Mouse (Mus musculus) skeletal muscle tissue, adult 2 months (tissue): ENCODE data around the gene Lpcat2.
A peak's percentile ranks its signal among the peaks of the same experiment; 100 is the strongest.
"Not testable (repeated sequence)": the region's sequence is repeated elsewhere in the genome, so short reads cannot be mapped to it uniquely, and the experiment has no call there.

Experiments used
- DNase-seq: peaks from one replicate; pipeline ENCODE4 v3.0.0-alpha.2; 2012; ENCODE audit warnings: low read depth, low spot score

Gene Lpcat2

GRCm38 (mm10) chr8:92853188-92853983 lies 1.8 kb upstream of the Lpcat2 start:
- no peak for DNase-seq

DNA sequence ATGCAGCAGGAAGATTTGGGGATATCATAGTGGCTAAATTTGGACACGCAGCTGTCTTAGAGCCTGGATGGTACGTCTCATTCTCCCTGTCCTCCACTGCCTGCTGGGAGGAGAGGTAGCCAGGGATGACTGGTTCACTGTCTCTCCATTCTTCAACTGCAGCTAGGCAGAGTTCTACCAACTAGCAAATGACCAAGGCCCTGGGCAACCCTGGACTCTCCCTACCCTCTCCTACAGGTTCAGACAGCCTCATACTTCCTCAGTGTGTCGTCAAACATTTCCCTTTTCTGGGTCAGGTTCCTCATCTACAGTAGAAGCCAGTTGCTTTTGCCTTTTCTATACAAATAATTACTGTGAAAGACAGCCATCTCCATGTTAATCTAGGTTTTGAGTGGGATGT lies 466 bp upstream of the Lpcat2 start:
- no peak for DNase-seq

DNA sequence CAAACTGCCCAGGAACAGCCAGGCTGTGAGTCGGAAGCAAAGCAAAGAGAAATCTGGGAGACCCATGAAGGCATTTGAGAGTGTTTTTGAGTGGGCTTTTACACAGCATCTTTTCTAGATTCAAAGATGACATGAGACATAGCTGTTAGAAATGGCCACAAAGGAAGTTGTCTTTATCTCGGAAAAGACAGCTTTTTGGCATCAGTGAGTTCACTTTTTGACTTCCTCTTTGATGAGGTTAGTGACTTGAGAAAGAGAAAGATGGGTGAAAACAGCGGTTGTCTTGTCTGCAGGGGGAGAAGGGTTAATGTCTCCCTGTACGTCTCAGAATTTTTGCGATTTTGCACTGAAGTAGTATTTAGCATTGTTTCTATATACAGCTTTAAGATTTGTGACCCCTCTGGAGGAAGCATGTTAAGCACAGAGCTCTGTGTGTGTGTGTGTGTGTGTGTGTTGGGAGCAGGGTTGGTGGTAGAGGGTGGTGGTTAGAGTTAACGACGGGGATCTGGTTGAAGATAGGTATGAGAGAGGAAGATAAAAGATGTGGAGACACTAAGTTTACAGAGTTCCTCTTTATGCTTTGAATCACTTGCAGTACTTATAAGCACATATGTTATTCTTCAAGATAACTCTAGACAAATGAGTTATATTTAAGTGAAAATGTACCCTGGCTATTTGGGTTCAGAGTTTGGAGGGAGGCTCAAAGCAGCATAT lies 1.3 kb downstream of the Lpcat2 start:
- DNase-seq, result no peak

DNA sequence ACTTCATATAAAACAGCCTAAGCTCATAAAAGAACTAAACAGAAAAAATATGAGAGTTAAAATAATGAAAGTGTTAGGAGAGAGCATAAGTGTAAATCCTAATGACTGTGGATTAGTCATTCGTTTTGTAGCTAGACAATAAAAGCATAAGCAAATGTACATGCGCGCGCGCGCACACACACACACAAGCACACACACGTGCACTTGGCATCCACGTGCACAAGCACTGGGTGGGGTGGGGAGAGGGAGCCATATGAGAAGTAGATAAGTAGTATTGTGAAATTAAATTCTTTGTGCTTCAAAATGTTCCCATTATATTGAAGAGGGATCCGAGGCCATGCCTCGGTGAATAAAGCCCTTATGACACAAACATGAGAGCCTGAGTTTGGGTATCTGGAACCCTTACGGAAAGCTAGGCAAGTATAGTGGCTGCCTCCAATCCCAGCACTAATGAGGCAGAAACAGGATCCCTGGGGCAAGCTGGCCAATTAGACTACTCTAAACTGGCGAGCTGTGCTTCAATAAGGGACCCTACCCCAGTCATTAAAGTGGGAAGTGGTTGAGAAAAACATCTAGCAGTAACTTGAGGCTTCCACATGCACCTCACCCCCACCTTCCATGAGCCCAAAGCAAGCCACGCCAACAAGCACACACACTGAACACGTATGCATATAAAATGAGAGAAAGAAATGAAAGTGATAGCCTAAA lies 3.5 kb downstream of the Lpcat2 start:
- DNase-seq, result no peak

- DNase-seq, result no peak
Measured at GRCm38 (mm10) chr8:92861977-92862376, 6.8 kb downstream of the Lpcat2 start.

DNA sequence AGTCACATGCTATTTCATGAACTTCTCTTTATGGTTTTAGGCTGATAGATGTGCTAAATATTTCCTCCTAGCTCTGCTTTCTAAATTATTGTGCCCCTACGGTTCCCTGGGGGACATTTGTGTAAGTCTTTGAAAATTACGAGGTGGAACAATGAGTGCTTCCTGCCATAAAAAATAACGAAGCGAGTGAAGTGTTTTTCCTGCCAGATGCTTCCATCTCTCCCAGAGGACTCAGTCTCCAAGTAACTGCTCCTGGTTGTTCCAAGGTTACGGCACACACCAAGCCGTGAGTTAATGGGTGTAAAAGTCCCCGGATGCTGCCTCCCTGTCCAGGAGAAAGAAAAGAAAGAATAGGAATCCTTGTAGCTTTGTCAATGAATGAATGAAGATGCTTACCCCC lies 15.1 kb downstream of the Lpcat2 start:
- peak; percentile 60 for DNase-seq

- DNase-seq, result no peak
Measured at GRCm38 (mm10) chr8:92872063-92872759, 17.1 kb downstream of the Lpcat2 start.

DNA sequence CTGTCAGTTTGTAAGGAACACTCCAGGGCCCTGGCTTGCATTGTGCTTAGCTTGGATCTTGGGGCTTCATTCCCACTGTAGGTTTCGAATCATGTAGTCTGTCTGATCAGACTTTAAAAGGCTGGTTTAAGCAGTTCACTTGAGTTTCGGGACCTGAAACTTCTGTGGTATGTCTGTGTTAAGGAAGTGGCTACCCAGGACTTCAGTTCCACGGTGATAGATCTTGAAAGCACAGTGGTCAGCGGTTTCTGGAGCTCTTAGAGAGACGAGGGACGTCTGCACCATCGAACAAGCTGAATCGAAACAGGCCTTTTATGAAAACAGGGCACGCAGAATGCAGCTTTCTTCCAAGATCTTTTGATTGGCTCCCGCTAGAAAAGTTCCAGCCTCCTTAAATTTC lies 20.7 kb downstream of the Lpcat2 start:
- no peak for DNase-seq

DNA sequence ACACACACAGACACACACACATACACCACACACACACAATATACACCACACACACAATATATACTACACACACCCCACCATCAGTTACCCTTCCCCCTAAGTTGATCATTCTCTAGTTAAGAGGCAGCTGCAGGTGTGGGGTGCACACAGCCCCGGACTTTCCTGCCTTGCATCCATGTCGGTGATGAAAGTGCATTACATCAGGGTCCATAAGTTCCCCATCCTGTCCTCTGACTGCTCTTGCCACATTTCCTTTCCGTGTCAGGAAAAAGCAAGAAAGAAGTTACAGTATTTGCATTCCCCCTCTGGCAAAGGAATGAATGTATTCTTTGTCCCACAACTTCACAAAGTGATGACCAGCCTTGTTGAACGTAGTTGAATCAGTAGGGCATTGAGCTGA lies 26.1 kb downstream of the Lpcat2 start:
- no peak for DNase-seq

DNA sequence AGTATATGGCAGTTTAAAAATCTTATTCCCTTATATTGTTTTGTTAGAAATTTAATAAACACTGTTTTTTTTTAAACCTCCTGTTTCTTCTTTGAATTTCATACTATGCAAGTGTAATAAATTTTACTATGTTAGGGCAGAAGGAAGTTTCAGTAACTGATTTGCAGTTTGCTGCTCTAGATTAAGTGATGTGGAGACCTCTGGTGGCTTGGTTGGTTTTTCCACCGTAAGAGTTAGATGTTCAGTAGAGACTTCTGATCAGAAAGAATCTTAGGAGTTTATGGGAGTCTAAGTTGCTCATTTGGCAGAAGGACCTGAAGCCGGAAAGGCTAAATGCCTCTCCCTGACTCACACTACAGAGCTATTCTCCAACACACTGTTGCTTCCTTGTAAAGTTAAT lies 28.6 kb downstream of the Lpcat2 start:
- no peak for DNase-seq

DNA sequence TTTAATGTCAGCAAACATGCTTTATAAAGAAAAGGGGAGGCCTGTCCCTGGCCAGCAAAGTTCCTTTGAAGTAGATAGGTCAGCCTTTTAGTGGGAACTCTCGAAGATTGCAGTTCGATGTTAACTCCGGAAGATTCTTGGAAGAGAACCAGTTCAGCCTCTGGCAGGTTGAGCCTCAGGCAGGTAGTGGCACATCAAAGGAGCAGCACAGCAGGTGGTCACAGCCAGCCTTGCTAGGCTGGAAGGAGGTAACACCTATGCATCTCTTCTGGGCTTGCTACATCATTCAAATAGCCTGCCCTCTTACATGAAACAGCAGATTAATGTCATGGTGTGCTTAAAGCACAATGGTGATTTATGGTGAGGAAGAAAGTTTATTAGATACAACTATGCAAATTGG lies 37.1 kb downstream of the Lpcat2 start:
- DNase-seq, result not testable (repeated sequence)

GRCm38 (mm10) chr8:92893870-92894269 lies 38.7 kb downstream of the Lpcat2 start:
- no peak for DNase-seq

GRCm38 (mm10) chr8:92895053-92895452 lies 39.9 kb downstream of the Lpcat2 start:
- no peak for DNase-seq

GRCm38 (mm10) chr8:92896056-92896455 lies 40.9 kb downstream of the Lpcat2 start:
- no peak for DNase-seq

- DNase-seq, result no peak
Measured at GRCm38 (mm10) chr8:92896611-92897010, 41.5 kb downstream of the Lpcat2 start.

DNA sequence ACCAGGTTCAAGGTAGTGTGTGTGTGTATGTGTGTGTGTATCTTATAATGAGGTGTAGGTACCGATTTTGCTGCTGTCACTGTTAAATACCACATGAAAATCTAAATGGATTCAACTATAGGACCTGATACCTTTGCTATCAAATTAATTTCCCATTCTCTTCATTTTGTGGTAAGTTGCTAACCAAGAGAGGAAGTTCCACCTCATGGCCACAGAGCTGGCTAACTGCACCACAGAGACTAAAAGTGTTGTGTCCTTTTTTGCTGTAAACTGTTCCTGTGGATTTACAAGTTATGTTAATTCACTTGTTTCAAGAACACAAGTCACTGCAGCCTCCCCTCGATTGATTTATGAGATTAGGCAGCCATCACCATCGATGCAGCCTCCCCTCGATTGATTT lies 42.7 kb downstream of the Lpcat2 start:
- DNase-seq, result no peak

- no peak for DNase-seq
Measured at GRCm38 (mm10) chr8:92899590-92899989, 44.5 kb downstream of the Lpcat2 start.

- no peak for DNase-seq
Measured at GRCm38 (mm10) chr8:92901107-92901506, 46.0 kb downstream of the Lpcat2 start, which contains the start of gene Capns2. Gene Capns2, plus strand, starts transcription at chr8:92901407.

GRCm38 (mm10) chr8:92902981-92903380 lies 47.8 kb downstream of the Lpcat2 start:
- DNase-seq, result no peak

DNA sequence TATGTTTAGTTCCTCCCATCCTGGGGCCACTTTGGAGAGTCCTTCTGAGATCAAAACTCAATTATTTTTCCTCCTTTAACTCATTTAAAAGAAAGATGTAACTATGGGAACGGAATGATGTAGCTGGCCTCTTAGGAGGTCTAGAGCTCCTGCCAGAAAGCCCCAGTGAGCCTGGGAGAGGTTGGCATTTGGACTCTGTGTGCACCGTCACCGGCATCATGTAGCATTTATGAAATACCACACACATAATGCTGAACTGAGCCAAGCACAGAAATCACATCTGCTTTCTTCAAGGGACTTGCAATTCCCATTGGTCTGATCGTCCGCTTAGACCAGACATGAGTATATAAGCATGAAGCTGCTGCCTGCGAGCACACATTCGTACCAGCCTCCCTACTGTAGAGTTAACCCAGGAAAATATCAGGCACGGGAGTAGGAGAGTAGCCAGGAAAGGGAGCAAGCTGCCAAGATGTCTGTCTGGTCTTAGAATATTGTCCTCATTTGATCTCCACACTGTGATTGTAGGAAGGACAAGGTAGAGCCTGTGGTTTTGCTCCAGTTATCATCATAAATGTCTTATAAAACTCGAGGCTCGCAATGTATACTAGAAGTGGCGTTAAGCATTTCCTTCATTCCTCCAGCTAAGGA lies 48.5 kb downstream of the Lpcat2 start:
- DNase-seq, result peak; percentile 22

DNA sequence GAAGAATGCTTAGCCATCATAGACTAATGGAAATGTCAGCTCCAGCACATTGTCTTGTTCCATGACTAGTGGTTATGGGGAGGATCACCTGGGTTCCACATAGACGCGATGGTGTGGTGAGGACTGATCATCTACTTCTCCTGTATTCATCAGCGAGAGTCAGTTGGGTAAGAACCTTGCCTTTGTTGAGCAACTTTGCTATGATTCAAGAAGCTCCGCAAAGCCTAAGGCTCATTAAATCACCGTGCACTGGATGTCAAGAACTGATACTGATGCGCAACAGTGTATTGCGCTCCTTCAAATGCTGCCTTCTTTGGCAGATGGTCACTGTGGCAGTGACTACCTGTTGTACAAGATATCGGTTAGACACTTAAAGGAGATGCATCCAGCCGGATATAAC lies 51.4 kb downstream of the Lpcat2 start:
- DNase-seq, result no peak
